Mouse (Mus musculus) cerebellum, adult 2 months (tissue): ENCODE results near the gene Cfap97d2. TPM values are rescaled to one million over a fixed set of nuclear protein-coding genes. Genes with fewer than 3 reads are reported as not detected.

Source experiments
- DNase-seq, 2 experiments: peaks; one replicate each; pipeline ENCODE4 v3.0.0; 2021
- H3K27ac ChIP-seq: fragments of 200-500 bp; 2 replicates; pipeline ENCODE4 v1.5.1; 2012; ENCODE audit warnings: low read length, control low read depth, inconsistent platforms; ENCODE audit not compliant: insufficient read depth
- H3K27me3 ChIP-seq: fragments of 200-500 bp; 2 replicates; pipeline ENCODE4 v1.6.1; 2012; ENCODE audit warnings: inconsistent platforms, mild to moderate bottlenecking, low read length, moderate library complexity; ENCODE audit not compliant: control insufficient read depth, insufficient read depth
- H3K4me1 ChIP-seq: fragments of 200-500 bp; 2 replicates; pipeline ENCODE4 v1.6.1; 2011; ENCODE audit warnings: low read length; ENCODE audit not compliant: control insufficient read depth, insufficient read depth
- H3K4me3 ChIP-seq: fragments of 200-500 bp; replicated peaks from 2 replicates; pipeline ENCODE3; 2011; ENCODE audit warnings: mild to moderate bottlenecking, low read depth, low read length, control low read depth; ENCODE audit not compliant: insufficient read depth
- CTCF ChIP-seq: fragments of 200-500 bp; IDR thresholded peaks from 2 replicates; pipeline ENCODE4 v1.5.1; 2011; ENCODE audit warnings: low read depth, mild to moderate bottlenecking, control low read depth, low read length, moderate library complexity, borderline replicate concordance; ENCODE audit not compliant: insufficient read depth
- POLR2A ChIP-seq: fragments of 200-500 bp; IDR thresholded peaks from 2 replicates; pipeline ENCODE4 v1.6.1; 2011; ENCODE audit warnings: low read length, control low read depth, borderline replicate concordance; ENCODE audit not compliant: insufficient read depth
- whole genome bisulfite sequencing: fragments of 180-500 bp; shearing (Covaris S2); methylation state at CpG from one replicate; pipeline ENCODE4 v1.1.7; 2018; 5-methylcytosine and 5-hydroxymethylcytosine counted together
- polyA plus RNA-seq: library from polyadenylated mRNA; depleted of rRNA; stranded (reverse); fragments of >200 nt; gene quantifications from 2 replicates; pipeline ENCODE4 v1.2.3, GENCODE M21; 2012; rRNA removed

Gene Cfap97d2
- polyA plus RNA-seq, 1 experiment = 1.7 TPM

DNA sequence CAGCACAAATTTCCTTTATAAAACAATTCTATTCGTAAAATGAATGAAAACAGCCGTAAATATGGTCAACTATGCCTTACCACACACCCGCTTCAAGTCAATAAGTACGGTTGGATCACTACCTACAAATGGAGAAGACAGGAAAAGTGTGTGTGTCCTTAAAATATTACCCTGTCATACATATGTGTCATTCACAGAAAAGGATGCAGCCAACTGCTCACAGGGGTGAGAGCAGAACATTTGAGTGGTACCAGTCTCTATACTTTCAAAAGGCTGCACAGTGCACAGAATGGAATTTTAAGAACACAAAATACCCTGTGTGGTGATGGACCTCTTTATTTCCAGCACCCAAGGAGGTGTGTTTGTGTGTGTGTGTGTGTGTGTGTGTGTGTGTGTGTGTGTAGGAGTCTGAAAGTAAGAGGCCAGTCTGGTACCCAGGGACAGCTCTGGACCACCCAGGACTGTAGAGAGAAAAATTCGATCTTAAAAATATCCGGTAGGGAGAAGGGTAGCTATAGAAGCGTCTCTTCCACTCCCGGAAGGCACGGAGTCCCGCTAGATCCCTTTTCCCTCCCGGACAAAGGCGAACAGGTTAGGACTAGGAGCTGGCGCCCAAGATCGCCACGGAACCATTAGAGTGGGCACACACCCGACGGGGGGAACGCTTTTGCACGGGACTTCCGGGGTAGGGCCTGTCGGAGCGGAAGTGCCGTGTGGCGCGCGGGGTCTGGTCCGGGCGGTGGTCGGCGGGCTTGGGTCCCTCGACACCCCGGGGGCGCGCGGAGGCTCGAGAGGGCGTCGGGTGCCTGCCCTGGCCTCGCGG lies 51.5 kb downstream of the Cfap97d2 start, which contains the start of gene Cdc16:
Gene Cdc16, plus strand, starts transcription at position 695 of the 823 bp plus-strand sequence.
- Histone ChIP-seq H3K4me3 (peak within 1 kb of the TSS; percentile 83), H3K27me3 (no peaks in the 10 kb centered on the region), H3K27ac (peak within 1 kb of the TSS; percentile 49), H3K4me1 (peaks cover 2% of the 10 kb centered on the region; the same call in 1 of the 2 replicates)
- DNase-seq = peak; percentile 88 to 95
- 9% methylated on average over 40 of the region's 40 CpGs for WGBS
- TF ChIP-seq CTCF (no peak), POLR2A (peak; percentile 78)

DNA sequence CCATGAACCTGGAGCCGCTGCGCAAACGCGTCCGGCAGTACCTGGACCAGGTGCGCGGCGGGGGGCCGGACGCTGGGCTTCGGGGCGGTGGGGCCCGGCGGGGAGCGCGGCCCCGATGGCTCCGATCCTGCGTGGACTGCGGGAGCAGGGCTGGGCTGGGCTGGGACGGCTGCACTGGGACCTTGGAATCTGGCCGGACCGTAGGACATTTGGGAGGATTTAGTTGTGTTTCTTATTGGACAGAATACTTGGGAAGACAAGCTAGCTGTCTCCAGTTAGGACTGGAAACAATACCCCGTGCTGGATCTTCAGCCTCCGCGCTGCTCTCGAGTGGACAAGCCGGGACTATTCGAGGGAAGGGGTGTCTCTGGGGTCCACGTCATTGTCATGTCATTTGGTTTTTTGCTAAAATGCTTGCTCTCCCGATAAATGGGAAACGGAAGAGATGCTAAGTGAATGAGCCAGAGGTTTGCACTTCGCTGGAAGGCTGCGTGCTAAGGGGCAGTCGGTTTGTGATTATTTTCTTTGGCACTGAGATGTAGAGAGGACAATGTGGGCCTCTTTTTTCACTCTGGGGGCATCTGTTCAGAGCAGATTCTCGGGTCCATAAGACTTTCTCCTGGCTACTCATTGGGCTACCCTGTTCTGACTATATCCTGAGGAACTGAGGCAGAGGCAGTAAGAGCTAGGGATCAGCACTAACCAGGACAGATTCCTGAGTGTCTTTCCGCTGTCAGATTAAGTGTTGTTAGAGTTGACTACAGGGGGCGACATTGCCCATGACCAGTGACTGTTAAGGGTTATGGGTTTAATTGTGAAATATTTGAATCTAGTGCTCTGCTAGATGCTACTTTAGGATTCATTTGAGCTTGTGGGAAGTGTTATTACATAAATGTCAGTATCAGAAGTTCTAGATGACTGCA lies 52.4 kb downstream of the Cfap97d2 start:
- under 1% methylated on average over 38 of the region's 38 CpGs for WGBS
- DNase-seq = peak; percentile 24 to 30
- Histone ChIP-seq H3K27me3 (no peaks in the 10 kb centered on the region), H3K4me3 (peak overlapping the region; percentile 83), H3K27ac (no peak overlapping the region), H3K4me1 (peaks cover 2% of the 10 kb centered on the region; the same call in 1 of the 2 replicates)
- TF ChIP-seq CTCF (0 out of 2 replicates have a peak, but pooled peaks have one; percentile 14), POLR2A (no peak)

DNA sequence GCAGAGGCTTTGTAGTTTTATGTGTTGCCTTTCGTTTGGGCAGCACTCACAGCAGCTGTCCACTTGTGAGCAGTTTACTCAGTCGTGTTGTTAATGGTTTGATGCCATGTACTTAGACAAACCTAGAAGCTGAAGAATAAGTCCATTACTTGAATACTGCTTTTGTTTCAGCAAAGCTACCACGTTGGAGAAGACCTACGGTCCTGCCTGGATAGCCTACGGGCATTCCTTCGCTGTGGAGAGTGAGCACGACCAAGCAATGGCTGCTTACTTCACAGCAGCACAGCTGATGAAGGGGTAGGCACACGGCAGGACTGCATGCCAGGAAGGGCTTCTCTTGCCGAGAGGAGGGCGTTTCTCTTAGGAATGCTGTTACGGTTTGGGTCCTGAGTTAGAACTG lies 63.5 kb downstream of the Cfap97d2 start:
- 82% methylated on average over 11 of the region's 11 CpGs for WGBS
- H3K4me1 ChIP-seq = no peaks in the 10 kb centered on the region
- DNase-seq = no peak
- H3K27ac ChIP-seq = no peak overlapping the region
- TF ChIP-seq POLR2A = no peak
- no peak for TF ChIP-seq CTCF
- H3K4me3 ChIP-seq = no peak overlapping the region
- no peaks in the 10 kb centered on the region for H3K27me3 ChIP-seq

DNA sequence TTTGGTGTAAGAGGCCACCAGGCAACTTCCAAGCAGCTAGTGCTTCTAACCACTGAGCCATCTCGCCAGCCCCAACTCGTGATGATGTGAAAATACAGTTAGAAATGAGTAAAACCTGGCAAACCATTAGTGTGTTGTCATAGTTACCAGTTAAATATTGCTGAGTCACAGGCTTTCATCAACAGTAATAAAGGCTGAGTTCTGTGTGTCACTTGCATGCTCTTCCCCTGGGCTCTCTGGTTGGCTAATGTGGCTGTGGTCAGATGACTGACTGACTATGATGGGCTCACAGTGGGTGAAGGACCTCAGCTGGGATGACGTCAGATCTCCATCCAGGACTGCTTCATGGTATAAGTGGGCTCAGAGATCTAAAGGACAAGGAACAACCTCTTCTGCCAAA lies 74.8 kb downstream of the Cfap97d2 start:
- Histone ChIP-seq H3K27ac (no peak overlapping the region), H3K27me3 (no peaks in the 10 kb centered on the region), H3K4me3 (no peak overlapping the region), H3K4me1 (no peaks in the 10 kb centered on the region)
- 67% methylated on average over 3 of the region's 3 CpGs for WGBS
- DNase-seq = no peak
- TF ChIP-seq CTCF (no peak), POLR2A (no peak)

DNA sequence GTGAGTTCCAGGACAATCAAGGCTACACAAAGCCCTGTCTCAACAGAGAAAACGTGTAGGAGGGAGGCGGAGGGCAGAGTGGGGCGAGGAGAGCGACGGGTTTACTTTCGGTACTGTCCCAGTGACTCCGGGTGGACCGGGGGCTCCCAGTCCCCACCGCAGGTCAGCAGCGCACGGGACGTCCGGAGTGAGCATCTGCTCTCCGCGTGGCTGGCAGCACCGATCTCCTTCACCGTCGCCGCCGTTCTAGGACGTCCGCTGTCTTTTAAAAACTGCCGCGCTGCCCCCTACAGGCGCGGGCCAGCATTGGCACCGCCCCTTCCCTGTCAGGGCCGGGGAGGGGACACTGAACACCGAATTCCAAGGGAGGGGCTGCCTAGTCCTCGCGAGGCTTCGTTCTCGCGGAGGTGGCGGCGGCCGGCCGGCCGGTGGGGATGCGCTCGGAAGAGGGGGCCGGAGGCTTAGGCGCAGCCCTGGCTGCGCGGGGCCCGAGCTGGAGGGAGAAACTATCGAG lies 79.6 kb downstream of the Cfap97d2 start, which contains the start of gene Upf3a:
Gene Upf3a, plus strand, starts transcription at position 366 of the 514 bp plus-strand sequence.
- peak; percentile 62 for TF ChIP-seq CTCF
- no peak for TF ChIP-seq POLR2A
- peak; percentile 87 to 90 for DNase-seq
- under 1% methylated on average over 47 of the region's 47 CpGs for WGBS
- H3K4me3 ChIP-seq = peak within 1 kb of the TSS; percentile 64
- peak within 1 kb of the TSS; percentile 92 for H3K27ac ChIP-seq
- H3K27me3 ChIP-seq = no peaks in the 10 kb centered on the region
- no peaks in the 10 kb centered on the region for H3K4me1 ChIP-seq

DNA sequence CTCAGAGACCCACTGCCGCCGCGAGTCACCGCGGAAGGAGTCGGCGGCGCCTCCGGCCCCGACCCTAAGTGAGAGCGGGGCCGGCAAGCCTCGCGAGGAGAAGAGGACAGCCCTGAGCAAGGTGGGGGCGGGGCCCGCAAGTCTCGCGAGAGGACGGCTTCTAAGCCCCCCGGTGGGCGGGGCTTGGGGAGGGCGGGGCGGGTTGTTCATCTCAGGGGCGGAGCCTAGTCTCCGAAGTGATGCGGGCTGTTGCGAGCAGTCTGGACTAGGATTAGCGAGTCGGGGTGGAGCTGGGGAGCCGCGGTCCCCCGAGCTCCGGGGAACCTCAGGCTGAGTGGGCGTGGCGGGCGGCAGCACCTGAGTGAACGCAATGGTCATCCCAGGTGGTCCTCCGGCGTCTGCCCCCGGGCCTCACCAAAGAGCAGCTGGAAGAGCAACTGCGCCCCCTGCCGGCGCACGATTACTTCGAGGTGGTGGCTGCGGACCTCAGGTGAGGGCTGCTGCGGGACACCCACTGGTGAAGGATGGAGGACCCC lies 80.1 kb downstream of the Cfap97d2 start:
- no peaks in the 10 kb centered on the region for H3K27me3 ChIP-seq
- DNase-seq = peak; percentile 93 to 96
- H3K27ac ChIP-seq = peak overlapping the region; percentile 92
- under 1% methylated on average over 45 of the region's 47 CpGs for WGBS
- H3K4me3 ChIP-seq = peak overlapping the region; percentile 64
- no peaks in the 10 kb centered on the region for H3K4me1 ChIP-seq
- peak; percentile 74 for TF ChIP-seq CTCF
- peak; percentile 59; the same call in 1 of the 2 replicates for TF ChIP-seq POLR2A

DNA sequence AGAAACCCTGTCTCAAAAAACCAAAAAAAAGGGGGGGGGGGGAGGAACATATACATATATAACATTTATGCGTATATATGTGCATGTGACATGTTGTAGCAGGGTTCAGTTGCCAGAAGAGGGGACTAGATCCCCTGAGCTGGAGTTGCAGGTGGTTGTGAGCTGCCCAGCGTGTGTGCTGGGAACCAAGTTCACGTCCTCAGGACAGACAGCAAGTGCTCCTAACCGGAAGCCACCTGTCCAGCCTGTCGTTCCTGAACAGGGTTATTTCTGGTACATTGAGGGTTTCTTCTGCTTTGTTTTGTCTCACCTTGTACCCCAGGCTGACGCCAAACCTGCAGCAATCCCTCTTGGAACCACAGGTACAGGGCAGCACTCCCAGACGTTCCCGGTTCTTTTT lies 83.9 kb downstream of the Cfap97d2 start:
- Histone ChIP-seq H3K27ac (no peak overlapping the region), H3K4me3 (no peak overlapping the region), H3K27me3 (no peaks in the 10 kb centered on the region), H3K4me1 (no peaks in the 10 kb centered on the region)
- TF ChIP-seq POLR2A = no peak
- TF ChIP-seq CTCF = no peak
- DNase-seq = no peak
- WGBS = 86% methylated on average over 8 of the region's 8 CpGs

Other genes with a start within 250 kb of the Cfap97d2 start
- gene Gas6, start 211.4 kb upstream of the Cfap97d2 start, polyA plus RNA-seq = 141 and 145 TPM in 2 replicates
- gene 1700029H14Rik, start 143.4 kb upstream of the Cfap97d2 start, polyA plus RNA-seq = 0.18 TPM in 1 of 2 replicates, not detected in the other
- 94.9 and 107 TPM in 2 replicates for gene Rasa3, start 28.3 kb upstream of the Cfap97d2 start, polyA plus RNA-seq
- 61.9 and 64.4 TPM in 2 replicates for gene Cdc16, start 51.8 kb downstream of the Cfap97d2 start, polyA plus RNA-seq
- gene Upf3a, start 79.7 kb downstream of the Cfap97d2 start, polyA plus RNA-seq = 27.9 and 30.5 TPM in 2 replicates
- not detected in 2 replicates for gene AF366264, start 132.5 kb downstream of the Cfap97d2 start, polyA plus RNA-seq
- gene Champ1, start 163.8 kb downstream of the Cfap97d2 start, polyA plus RNA-seq = 22.0 and 23.4 TPM in 2 replicates
- gene Coprs, start 184.4 kb downstream of the Cfap97d2 start, polyA plus RNA-seq = 80.2 and 82.2 TPM in 2 replicates